Mouse (Mus musculus): Measurements from ENCODE around the gene Psme4.
"Not testable (repeated sequence)": the region's sequence is repeated elsewhere in the genome, so short reads cannot be mapped to it uniquely, and the experiment has no call there.

Gene Psme4

DNA sequence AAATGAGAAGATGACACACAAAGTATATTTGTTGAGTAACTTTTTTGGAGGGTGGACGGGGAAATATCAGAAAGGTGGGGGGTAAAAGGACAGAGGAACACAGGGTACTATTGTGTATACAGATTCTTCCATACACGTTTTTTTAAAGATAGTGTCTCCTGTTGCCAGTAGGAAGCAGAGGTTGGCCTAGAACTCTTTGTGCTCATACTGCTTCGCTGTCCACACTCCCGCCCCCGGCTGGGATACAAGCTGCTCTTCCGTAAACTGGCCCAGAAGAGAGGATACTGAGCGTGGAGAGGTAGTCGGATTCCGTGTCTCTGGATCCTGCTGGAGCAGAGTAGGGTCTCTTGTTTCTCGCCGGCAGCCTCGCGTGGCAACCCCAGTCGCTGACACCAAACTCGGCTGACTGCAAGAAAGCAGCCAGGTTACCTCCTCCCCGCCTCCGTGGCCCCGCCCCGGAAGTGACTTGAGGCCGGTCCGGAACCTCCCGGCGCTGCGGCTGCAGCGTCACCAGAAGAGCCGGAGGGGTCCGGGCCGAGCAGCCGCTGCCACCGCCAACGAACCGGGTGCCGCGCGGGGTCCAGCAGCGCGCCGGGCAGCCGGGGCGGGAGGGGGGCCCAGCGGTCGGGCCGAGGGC is at the start of gene Psme4:
Gene Psme4 (plus strand): TSS at position 460 of the 637 bp plus-strand sequence.
- DNase-seq (ENCODE audit: low spot score), result peak; percentile 90

DNA sequence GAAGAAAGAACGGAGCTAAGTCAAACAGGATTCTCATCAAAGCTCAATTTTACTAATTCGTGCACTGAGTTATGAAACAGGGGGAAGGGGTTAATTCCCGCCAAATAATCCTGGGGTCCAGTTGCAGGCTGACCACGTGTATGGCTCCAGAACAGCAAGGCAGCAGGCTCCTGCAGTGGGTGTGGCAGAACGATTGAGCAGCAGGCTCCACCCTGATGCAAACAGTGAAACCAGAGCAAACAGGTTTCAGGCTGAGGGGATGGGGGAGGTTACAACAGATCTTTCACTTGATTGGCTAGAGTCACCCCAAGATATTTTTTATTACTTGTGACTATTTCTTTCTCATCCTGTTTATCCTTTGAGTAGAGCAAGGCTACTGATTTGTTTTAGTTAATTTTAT is 48.1 kb upstream of the Psme4 start:
- no peak for DNase-seq (ENCODE audit: low spot score)

DNA sequence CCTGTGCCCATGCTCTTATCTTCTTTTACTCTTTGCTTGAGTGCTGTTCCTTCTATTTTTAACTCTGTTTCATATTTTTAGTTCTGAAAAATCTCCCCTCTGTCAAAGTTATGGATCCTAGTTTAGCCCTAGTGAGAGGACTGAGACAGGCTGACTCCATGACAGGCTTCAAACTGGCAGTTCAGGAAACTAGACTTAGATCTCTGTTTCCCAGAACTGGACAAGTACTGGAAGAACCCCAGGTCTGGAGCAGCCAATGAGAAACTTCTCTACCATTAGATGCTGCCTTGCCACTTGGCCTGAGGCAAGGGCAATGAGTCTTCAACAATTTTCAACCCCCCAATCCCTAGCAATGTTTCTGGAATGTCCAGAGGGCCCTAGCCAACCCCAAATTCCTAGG is 40.8 kb upstream of the Psme4 start:
- DNase-seq (ENCODE audit: low spot score), result no peak

DNA sequence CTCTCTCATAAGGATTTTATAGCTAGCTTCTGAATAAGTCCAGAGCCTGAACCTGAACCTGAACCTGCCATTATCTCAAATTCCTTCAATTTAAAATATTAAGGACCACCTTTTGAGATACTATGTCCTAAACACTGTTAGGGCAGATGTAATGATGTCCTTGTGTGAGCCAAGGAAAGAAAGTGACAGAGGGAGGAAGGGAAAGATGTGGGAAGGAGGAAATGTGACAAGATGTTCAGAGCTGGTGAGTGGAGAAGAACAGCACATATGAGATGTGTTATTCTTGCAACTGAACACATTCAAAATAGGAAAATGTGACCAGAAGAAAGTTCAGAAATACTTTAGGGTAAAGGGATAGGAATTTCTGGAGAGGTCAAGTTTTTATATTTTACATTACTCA is 38.1 kb upstream of the Psme4 start:
- DNase-seq (ENCODE audit: low spot score), result no peak

DNA sequence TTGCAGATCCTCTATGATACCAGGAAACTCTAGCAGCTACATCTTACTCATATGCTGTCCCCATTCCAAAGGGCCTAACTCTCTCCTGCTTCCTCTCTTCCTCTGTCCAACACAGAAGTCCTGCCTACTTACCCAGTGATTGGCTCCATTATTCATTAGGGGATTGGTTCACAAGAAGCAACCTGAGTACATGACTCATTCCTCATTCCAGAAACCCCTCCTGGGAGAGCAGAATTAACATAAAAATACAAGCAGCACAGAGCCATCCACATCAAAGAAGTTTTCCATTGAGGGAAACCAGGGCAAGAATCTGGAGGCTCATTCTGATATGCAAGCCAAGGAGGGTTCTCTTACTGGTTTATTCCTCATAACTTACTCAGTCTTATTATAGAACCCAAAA is 27.5 kb upstream of the Psme4 start:
- no peak for DNase-seq (ENCODE audit: low spot score)

DNA sequence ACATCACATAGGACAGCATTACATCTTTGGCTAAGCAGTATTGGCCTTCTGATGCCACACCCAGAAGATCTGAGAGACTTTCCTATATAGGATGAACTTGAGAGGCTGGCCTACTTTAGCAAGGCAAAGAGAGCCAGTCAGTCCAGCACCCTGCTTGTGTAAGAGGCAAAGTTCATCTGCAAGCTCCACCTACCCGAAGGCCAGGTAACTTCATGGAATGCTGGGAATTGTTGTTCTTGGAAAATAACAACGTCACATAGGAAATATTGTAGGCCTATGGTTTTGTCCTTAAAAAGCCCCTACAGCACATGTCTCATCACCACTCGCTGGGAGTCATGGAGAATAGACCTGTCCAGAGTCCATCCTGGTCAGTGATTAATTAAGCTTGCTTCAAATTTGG is 22.6 kb upstream of the Psme4 start:
- no peak for DNase-seq (ENCODE audit: low spot score)

DNA sequence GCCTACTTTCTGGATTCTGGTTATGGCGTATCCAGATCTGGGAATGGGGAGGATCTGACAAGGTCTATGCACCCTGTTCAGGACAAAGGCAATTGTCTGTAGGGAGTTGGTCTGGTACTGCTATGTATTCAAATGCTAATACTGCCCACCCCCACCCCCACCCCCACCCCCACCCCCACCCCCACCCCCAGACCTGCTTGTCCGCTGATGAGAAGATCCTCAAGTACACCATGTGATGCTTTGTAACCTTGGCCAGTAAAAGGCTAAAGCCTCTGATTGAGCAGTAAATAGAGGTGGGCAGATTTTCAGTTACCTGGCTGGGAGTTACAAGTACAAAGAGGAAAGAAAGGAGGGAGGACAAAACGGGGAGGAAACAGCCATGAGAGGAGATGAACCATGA is 21.9 kb upstream of the Psme4 start:
- DNase-seq (ENCODE audit: low spot score), result no peak

DNA sequence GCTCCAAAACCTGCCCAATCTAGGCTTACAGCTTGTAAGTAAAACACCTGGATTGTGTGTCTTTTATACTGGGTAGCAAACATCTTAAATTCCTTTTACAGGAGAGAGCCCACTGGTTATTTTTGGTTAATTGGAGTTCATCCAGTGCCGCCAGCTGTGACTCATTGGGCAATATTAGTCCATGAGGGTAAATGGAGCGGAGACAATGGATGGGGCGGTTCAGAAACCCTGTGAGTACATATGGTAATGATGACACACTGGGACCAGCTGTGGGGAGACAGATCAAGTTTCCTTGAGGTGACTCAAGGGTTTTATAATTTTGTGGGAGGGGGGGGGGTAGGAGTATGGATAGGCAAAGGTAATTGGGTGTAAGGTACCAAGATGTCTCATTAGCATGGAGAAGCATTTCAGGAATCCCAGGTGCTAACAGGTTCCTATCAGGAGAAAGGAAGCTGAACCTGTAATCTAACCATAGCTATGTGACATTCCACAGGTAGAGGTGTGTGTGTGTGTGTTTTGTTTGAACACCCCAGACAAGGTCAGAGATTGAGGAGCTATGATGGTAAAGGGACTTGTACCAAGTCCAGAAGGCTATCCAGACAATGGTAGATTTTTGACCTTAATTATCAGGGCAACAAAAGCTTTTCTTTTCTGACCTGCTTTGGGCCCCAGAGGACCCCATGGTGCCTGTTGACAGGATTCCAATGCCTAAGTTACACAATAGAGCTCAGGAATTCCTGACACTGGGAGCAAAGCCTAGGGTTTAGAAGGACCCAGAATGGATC is 21.3 kb upstream of the Psme4 start:
- no peak for DNase-seq (ENCODE audit: low spot score)

DNA sequence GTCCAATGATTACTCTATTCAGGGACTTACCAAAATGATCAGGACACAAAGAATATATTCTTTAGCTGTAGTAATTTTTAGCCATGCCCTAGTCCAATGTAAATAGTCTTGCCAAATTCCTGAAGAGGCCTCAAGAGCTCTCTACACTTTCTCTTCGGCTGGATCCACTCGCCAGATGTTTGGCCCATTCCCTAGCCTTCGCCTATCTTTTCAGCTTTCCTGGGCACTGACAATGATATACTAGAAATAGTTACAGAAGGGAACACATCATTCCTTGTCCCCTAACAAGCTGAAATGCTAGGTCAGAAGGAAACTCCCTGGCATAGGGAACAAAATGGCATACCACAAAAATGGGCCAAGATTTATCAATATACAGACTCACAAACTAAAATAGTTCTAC is 18.6 kb upstream of the Psme4 start:
- DNase-seq (ENCODE audit: low spot score), result no peak

DNA sequence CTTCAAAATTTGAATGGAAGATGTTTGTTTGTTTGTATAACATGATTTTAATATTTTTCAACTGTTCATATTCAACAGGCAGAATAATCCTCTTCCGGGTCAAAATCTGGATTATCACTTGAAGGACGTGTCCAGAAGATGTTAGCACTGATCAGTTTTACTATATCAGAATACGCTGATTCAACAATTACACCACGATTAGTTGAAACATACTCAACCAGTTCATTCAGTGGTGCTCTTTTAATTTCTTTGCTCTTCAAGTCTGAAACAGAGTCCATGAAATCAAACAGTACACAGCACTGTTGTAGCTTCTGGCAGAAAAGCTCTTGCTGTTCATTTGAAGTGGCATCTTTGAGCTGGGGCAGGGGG is 17.1 kb upstream of the Psme4 start:
- not testable (repeated sequence) for DNase-seq (ENCODE audit: low spot score)

DNA sequence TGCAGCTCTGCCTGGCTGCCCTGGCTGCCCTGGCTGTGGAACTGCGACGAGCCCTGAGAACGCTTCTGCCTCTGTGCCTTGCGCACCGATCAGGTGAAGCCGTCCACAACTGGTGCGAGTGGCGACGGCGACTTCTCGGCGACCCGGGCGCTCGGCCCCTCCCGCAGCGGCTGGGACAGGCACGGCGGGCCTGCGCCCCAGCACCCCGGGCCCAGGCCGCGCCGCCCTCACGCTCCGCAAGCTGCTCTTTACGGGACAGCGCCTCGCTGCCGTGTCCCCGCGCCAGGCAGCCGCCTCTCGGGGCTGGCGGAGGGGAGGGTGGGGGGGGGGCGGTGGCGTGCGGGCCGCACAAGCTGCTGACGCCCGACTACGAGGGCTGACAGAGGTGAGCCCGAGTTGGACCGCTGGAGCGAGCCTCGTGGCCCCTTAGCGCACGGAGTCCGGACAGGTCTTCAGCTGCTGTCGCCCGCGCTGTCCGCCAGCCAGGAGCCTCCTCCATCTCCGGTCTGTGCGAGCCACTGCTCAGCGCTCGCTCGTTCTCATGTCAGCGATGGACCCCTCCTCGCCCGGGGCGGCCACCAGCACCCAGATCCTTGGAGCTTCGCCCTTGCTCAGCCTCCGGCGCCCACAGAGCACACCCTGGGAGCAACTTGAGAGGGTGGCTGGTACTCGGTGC is 16.5 kb upstream of the Psme4 start:
- no peak for DNase-seq (ENCODE audit: low spot score)

DNA sequence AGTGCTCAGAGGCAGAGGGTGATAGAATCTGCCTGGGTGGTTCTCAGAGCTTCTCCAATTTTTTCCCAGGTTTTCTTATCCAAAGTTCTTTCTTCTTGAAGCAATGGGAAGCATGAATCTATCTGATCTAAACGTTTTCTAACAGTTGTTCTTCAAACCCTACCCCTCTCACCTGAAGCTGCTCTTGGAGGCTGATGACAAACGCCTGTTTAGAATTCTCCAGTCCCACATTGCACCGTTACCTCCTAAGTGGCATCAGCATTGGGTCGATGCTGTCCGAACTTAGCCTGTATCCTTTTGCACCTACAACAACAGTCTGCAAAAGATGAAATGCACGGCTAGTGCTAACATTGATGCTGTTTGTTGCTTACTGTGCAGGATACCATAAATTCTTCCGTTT is 10.1 kb upstream of the Psme4 start:
- no peak for DNase-seq (ENCODE audit: low spot score)

DNA sequence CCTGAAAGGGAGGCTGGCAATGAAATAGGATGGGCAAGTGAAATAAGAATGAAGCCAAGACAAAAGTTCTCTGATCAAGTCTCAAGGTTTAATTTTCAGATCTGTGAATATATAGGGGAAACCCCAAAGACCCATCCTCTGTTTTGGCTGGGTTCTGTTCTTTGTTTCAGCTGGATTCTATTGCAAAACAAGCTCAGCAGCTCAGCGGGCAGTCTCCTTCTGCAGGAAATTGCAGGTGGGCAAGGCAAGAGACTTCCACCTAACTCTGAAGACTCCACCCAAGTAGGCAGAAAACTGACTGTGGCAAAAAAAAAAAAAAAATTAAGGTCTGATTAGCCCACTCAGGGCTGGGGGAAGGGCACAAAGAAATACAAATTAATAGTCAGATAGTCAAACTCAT is 9.6 kb upstream of the Psme4 start:
- no peak for DNase-seq (ENCODE audit: low spot score)

DNA sequence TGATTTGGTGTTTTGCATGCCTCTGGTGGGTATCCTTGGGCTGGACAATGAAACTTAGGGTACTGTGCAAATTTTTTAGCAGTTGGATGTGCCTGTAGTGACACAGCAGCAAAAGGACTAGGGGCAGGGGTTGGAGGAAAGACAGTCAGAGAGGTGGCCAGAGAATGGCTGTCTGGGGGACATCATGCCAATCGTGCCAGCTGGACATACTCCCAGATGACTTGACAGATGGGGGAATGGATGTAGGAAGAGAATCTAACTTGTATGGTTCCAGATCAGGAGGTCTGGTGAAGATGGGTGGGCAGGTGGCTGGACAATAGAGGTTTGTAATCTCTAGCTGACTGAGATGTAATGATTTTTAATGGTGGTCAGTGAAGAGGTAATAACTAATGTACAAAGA is 6.5 kb upstream of the Psme4 start:
- no peak for DNase-seq (ENCODE audit: low spot score)

DNA sequence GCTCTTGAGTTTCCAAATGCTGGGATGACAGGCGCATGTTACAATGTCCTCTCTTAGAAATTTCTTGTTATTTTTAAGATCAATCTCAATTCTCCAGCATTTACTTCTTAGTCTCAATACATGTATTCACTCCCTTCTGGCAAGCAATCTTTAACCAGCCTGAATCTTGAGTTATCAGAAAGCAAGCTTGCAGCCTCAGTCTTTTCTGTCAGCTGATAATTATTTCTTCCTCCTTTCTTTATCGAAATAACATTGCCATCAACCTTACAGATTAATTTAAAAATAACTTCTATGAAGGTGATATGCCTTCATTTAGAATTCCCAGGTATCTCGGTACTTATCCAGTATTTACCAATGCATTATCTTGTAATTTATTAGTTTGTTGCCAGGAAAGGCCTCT is 709 bp upstream of the Psme4 start:
- no peak for DNase-seq (ENCODE audit: low spot score)

DNA sequence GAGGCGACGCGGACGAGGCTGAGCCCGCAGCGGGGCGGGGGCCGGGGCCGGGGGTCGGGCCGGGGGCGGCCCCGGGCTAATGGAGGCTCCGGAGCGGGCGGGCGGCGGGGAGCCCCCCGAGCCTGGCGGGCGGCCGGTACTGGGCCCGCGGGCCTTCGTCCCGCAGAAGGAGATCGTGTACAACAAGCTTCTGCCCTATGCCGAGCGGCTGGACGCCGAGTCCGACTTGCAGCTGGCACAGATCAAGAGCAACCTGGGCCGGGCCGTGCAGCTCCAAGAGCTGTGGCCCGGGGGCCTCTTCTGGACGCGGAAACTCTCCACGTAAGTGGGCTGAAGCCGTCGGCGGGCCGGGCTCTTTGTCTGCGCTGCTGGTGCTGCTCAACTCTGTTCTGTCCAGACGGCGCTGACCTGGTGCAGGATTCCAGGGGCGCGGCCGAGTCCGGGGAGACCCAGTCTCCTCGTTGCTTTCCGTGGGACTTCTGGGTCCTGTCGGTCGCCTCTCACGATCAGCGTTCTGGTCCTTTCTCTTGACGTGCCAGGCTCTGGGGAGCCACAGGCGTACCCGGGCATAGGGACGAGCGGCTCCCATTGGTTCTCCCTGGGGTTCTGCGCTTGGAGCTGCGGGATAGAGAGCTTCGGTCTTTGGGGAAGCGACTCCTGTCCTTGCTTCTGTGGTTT is 517 bp downstream of the Psme4 start:
- peak; percentile 29 for DNase-seq (ENCODE audit: low spot score)

DNA sequence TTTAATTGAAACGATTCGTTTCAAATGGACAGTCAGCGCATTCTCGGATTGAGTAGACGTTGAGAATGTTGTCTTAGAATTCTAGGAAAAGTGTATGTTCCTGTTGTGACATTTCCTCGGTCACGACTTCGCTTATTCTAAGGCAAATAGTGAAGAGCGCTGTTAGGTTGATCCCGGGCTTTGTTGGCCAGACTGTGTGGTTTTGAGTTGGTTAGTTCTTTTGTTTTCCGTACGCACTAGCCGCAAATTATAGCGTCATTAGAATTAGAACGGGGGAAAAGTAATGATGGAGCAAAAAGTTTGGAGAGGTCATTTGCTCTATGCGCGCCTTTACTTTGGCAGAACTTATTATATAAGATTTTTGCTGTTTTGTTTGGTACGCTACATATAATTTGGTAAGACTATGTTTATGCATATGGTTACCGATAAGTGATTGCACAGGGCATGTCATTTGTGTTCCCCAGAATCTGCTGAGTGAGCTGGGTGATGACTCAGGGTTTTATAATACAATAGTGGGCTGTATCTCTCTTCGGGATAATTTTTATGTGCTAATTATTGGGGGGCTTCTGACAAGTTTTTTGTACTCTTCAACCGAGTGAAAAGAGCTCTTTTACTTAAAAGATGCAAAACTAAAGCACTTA is 1.4 kb downstream of the Psme4 start:
- DNase-seq (ENCODE audit: low spot score), result no peak

DNA sequence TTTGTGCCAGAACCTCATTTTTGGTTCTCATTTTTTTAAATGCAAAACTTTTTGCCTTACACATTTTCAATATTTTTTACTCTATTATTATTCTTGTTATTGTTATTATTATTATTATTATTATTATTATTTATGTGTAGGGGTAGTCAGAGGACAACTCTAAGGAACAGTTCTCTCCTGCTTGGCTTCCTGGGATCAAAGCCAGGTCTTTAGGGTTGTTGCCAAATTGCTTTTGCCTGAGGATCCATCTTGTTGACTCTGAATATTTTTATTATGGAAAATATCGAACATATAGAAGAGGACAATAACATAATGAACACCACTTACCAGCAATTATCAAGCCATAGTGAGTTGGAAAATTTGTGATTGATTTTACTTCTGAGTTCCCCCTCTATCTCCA is 3.1 kb downstream of the Psme4 start:
- no peak for DNase-seq (ENCODE audit: low spot score)

DNA sequence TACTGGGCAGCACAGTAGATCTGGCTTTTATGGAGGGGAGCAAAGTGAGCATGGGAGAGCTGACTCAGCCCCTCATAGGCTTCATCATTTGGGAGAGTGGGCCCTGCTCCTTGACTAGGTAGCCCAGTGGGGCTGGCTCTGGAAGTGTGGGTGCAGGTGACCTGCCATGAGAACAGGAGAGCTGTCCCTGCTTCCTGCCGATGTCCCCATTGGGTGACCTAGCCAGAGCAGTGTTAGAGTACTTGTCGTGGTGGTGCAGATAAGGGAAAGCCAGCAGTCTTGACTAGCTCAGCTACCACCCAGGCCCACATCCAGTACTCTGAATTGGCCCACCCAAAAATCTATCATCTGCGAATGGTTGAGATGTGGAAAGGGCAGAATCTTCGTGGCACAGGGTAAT is 6.0 kb downstream of the Psme4 start:
- no peak for DNase-seq (ENCODE audit: low spot score)

DNA sequence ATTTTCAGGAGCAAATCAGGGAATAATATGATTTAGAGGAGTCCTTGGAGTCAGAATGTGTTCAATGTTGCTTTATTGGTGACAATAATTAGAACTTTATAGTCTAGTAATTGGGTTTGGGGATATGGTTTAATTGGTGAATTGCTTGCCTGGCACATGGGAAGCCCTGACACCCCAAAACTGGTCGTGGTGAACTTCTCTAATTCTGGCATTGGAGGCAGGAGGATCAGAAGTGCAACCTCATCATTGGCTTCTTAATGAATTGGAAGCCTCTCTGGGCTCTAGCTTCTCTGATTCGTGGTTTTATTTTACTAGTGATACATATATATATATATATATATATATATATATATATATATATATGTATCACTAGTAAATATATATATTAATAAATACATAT is 9.4 kb downstream of the Psme4 start:
- DNase-seq (ENCODE audit: low spot score), result no peak

DNA sequence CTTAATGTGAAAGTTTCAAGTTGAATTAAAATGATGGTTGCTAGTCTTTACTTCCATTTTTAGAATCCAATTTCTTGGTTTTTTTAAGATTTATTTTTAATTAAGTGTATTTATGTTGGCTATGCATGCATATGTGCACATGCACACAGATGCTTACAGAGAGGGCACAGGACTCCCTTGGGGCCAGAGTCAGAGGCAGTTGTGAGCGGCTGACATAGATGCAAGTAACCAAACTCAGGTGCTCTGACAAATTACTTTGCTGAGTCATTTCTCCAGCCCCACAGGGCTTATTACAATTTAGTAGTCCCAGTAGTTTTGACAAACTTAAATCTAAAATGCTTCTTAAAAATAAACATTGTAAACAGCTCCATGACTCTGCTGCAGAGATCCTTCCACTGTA is 10.1 kb downstream of the Psme4 start:
- no peak for DNase-seq (ENCODE audit: low spot score)

DNA sequence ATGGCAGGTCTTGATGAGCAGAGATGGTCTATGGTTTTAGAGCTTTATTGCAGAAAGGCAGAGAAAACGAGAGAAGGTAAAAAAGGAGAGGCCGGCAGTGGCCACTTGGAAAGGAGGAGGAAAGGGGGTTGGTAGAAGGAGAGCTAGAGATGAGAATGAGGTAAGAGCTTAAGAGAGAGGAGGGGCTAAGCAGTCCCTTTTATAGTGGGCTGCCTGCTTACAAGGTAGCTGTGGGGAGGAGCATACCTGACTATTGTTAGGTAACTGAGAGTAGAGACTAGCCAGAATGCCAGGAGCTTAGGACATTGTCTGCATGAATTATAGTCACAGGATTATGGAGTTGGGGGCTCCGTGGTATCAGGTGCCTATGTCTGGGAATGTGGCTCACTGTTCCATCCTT is 14.0 kb downstream of the Psme4 start:
- DNase-seq (ENCODE audit: low spot score), result no peak

All from ovary, postnatal 14 days (tissue).